Mouse (Mus musculus) limb, embryonic 13.5 days (tissue): ENCODE measurements around the gene Fam135a. TPM values are rescaled to one million over a fixed set of nuclear protein-coding genes. Genes with fewer than 3 reads are reported as not detected.
A peak's percentile ranks its signal among the peaks of the same experiment; 100 is the strongest.

ENCODE experiments used
- ATAC-seq: fragments of 200-750 bp; cut with Nextera tagmentation; 2 replicates; pipeline ENCODE4 v1.8.0; 2017; ENCODE audit warnings: low read depth, moderate number of reproducible peaks, moderate TSS enrichment; ENCODE audit not compliant: low FRiP score
- H3K27ac ChIP-seq: fragments of 300-500 bp; sonication (generic); 2 replicates; pipeline ENCODE4 v1.5.1; 2015; ENCODE audit warnings: inconsistent platforms, mild to moderate bottlenecking, moderate library complexity
- H3K27me3 ChIP-seq: fragments of 300-500 bp; sonication (generic); 2 replicates; pipeline ENCODE4 v1.6.1; 2015; ENCODE audit warnings: mild to moderate bottlenecking, inconsistent platforms
- H3K36me3 ChIP-seq: fragments of 300-500 bp; sonication (generic); 2 replicates; pipeline ENCODE4 v1.6.1; 2015; ENCODE audit warnings: inconsistent platforms, mild to moderate bottlenecking, moderate library complexity
- H3K4me1 ChIP-seq: fragments of 300-500 bp; sonication (generic); 2 replicates; pipeline ENCODE4 v1.6.1; 2015; ENCODE audit warnings: inconsistent platforms
- H3K4me2 ChIP-seq: fragments of 300-500 bp; sonication (generic); replicated peaks from 2 replicates; pipeline ENCODE4 v1.6.1; 2015; ENCODE audit warnings: inconsistent platforms, mild to moderate bottlenecking, moderate library complexity
- H3K4me3 ChIP-seq: fragments of 300-500 bp; sonication (generic); 2 replicates; pipeline ENCODE4 v1.5.1; 2015; ENCODE audit warnings: moderate library complexity, mild to moderate bottlenecking, inconsistent platforms
- H3K9ac ChIP-seq: fragments of 300-500 bp; sonication (generic); 2 replicates; pipeline ENCODE4 v1.6.1; 2015; ENCODE audit warnings: mild to moderate bottlenecking, inconsistent platforms
- H3K9me3 ChIP-seq: fragments of 300-500 bp; sonication (generic); 2 replicates; pipeline ENCODE4 v1.6.1; 2016; ENCODE audit warnings: inconsistent platforms
- WGBS: fragments of 180-500 bp; shearing (Covaris S2); methylation state at CpG from one replicate; pipeline ENCODE4 v1.1.7; 2015; 5-methylcytosine and 5-hydroxymethylcytosine counted together
- polyA plus RNA-seq: library from polyadenylated mRNA; unstranded; fragments of >200 nt; fragmentation: Nextera tagmentation; extraction: Ambion mirVana; gene quantifications from 2 replicates; pipeline ENCODE4 v1.2.1, GENCODE M21; 2015

Gene Fam135a
- polyA plus RNA-seq, 1 experiment from 2014 or later, result 44.3 TPM

GRCm38 (mm10) chr1:24102579-24103149 lies 2.5 kb upstream of the Fam135a start:
- ATAC-seq, result no peak
- Histone ChIP-seq H3K4me2 (no peak overlapping the region), H3K27ac (no peak overlapping the region), H3K27me3 (no peaks in the 10 kb centered on the region), H3K36me3 (no peaks in the 10 kb centered on the region), H3K4me1 (peaks cover 10% of the 10 kb centered on the region), H3K4me3 (no peak overlapping the region), H3K9me3 (no peaks in the 10 kb centered on the region), H3K9ac (no peak overlapping the region)
- WGBS, result 53% methylated on average over 10 of the region's 10 CpGs

GRCm38 (mm10) chr1:24100870-24101358 lies 773 bp upstream of the Fam135a start:
- no peaks in the 10 kb centered on the region for H3K36me3 ChIP-seq
- H3K27me3 ChIP-seq, result no peaks in the 10 kb centered on the region
- 53% methylated on average over 6 of the region's 6 CpGs for WGBS
- peak overlapping the region; percentile 70 for H3K4me2 ChIP-seq
- peak overlapping the region; percentile 89 for H3K4me3 ChIP-seq
- H3K9me3 ChIP-seq, result no peaks in the 10 kb centered on the region
- no peak for ATAC-seq
- H3K27ac ChIP-seq, result peak overlapping the region; percentile 40; the same call in 1 of the 2 replicates
- H3K9ac ChIP-seq, result peak overlapping the region; percentile 95
- peaks cover 10% of the 10 kb centered on the region for H3K4me1 ChIP-seq

- no peak; the same call in 1 of the 2 replicates for ATAC-seq
- under 1% methylated on average over 44 of the region's 44 CpGs for WGBS
These were observed 608 bp downstream of the Fam135a start for GRCm38 (mm10) chr1:24099541-24099925.

GRCm38 (mm10) chr1:24097541-24097940 lies 2.6 kb downstream of the Fam135a start:
- no peak overlapping the region for H3K9ac ChIP-seq
- no peak for ATAC-seq
- H3K9me3 ChIP-seq, result no peaks in the 10 kb centered on the region
- H3K27ac ChIP-seq, result no peak overlapping the region
- no peak overlapping the region for H3K4me2 ChIP-seq
- H3K4me1 ChIP-seq, result peaks cover 10% of the 10 kb centered on the region
- H3K36me3 ChIP-seq, result no peaks in the 10 kb centered on the region
- 65% methylated on average over 8 of the region's 8 CpGs for WGBS
- H3K27me3 ChIP-seq, result no peaks in the 10 kb centered on the region
- H3K4me3 ChIP-seq, result no peak overlapping the region

More at GRCm38 (mm10) chr1:24099541-24099925, 608 bp downstream of the Fam135a start:
- Histone ChIP-seq H3K4me2 (peak overlapping the region; percentile 70), H3K4me3 (peak overlapping the region; percentile 89), H3K4me1 (peaks cover 10% of the 10 kb centered on the region), H3K9ac (peak overlapping the region; percentile 95), H3K27me3 (no peaks in the 10 kb centered on the region), H3K27ac (peak overlapping the region; percentile 76), H3K9me3 (no peaks in the 10 kb centered on the region), H3K36me3 (no peaks in the 10 kb centered on the region)

- H3K9ac ChIP-seq, result no peak overlapping the region
- H3K4me2 ChIP-seq, result no peak overlapping the region
- H3K9me3 ChIP-seq, result no peaks in the 10 kb centered on the region
- no peak overlapping the region for H3K4me3 ChIP-seq
- 93% methylated on average over 7 of the region's 7 CpGs for WGBS
- ATAC-seq, result no peak
- H3K4me1 ChIP-seq, result no peaks in the 10 kb centered on the region
- H3K27me3 ChIP-seq, result no peaks in the 10 kb centered on the region
- no peaks in the 10 kb centered on the region for H3K36me3 ChIP-seq
- no peak overlapping the region for H3K27ac ChIP-seq
These were observed 7.7 kb downstream of the Fam135a start for GRCm38 (mm10) chr1:24092414-24092813.

- Histone ChIP-seq H3K27me3 (no peaks in the 10 kb centered on the region), H3K36me3 (no peaks in the 10 kb centered on the region), H3K9ac (no peak overlapping the region), H3K4me3 (no peak overlapping the region), H3K4me2 (no peak overlapping the region), H3K27ac (no peak overlapping the region), H3K9me3 (no peaks in the 10 kb centered on the region), H3K4me1 (no peaks in the 10 kb centered on the region)
- no peak for ATAC-seq
- 89% methylated on average over 2 of the region's 2 CpGs for WGBS
These were observed 9.5 kb downstream of the Fam135a start for GRCm38 (mm10) chr1:24090603-24091002.

- no peak overlapping the region for H3K4me3 ChIP-seq
- no peaks in the 10 kb centered on the region for H3K4me1 ChIP-seq
- no peaks in the 10 kb centered on the region for H3K27me3 ChIP-seq
- no peak overlapping the region for H3K4me2 ChIP-seq
- no peaks in the 10 kb centered on the region for H3K9me3 ChIP-seq
- 84% methylated on average over 5 of the region's 5 CpGs for WGBS
- ATAC-seq, result no peak
- H3K27ac ChIP-seq, result no peak overlapping the region
- H3K9ac ChIP-seq, result no peak overlapping the region
- no peaks in the 10 kb centered on the region for H3K36me3 ChIP-seq
These were observed 10.0 kb downstream of the Fam135a start for GRCm38 (mm10) chr1:24090094-24090493.

- H3K9ac ChIP-seq, result no peak overlapping the region
- 79% methylated on average over 3 of the region's 3 CpGs for WGBS
- H3K9me3 ChIP-seq, result no peaks in the 10 kb centered on the region
- ATAC-seq, result no peak
- peaks cover 7% of the 10 kb centered on the region; the same call in 1 of the 2 replicates for H3K36me3 ChIP-seq
- H3K4me3 ChIP-seq, result no peak overlapping the region
- no peak overlapping the region for H3K4me2 ChIP-seq
- no peaks in the 10 kb centered on the region for H3K4me1 ChIP-seq
- no peaks in the 10 kb centered on the region for H3K27me3 ChIP-seq
- H3K27ac ChIP-seq, result no peak overlapping the region
These were observed 14.0 kb downstream of the Fam135a start for GRCm38 (mm10) chr1:24086176-24086575.

GRCm38 (mm10) chr1:24074396-24074795 lies 25.7 kb downstream of the Fam135a start:
- H3K9me3 ChIP-seq, result no peaks in the 10 kb centered on the region
- no peak overlapping the region for H3K27ac ChIP-seq
- no peak overlapping the region for H3K9ac ChIP-seq
- H3K36me3 ChIP-seq, result peaks cover 8% of the 10 kb centered on the region
- H3K4me3 ChIP-seq, result no peak overlapping the region
- no peaks in the 10 kb centered on the region for H3K27me3 ChIP-seq
- WGBS, result 82% methylated on average over 2 of the region's 2 CpGs
- no peak for ATAC-seq
- no peaks in the 10 kb centered on the region for H3K4me1 ChIP-seq
- H3K4me2 ChIP-seq, result no peak overlapping the region

- 61% methylated on average over 5 of the region's 5 CpGs for WGBS
- Histone ChIP-seq H3K27me3 (no peaks in the 10 kb centered on the region), H3K4me2 (no peak overlapping the region), H3K9ac (no peak overlapping the region), H3K4me1 (no peaks in the 10 kb centered on the region), H3K27ac (no peak overlapping the region), H3K9me3 (no peaks in the 10 kb centered on the region), H3K4me3 (no peak overlapping the region), H3K36me3 (peaks cover 12% of the 10 kb centered on the region)
- no peak for ATAC-seq
These were observed 26.5 kb downstream of the Fam135a start for GRCm38 (mm10) chr1:24073386-24074248.

- ATAC-seq, result no peak
- Histone ChIP-seq H3K27ac (no peak overlapping the region), H3K9ac (no peak overlapping the region), H3K4me1 (no peaks in the 10 kb centered on the region), H3K4me2 (no peak overlapping the region), H3K4me3 (no peak overlapping the region), H3K27me3 (no peaks in the 10 kb centered on the region), H3K36me3 (peaks cover 13% of the 10 kb centered on the region), H3K9me3 (no peaks in the 10 kb centered on the region)
- 88% methylated on average over 7 of the region's 7 CpGs for WGBS
These were observed 31.3 kb downstream of the Fam135a start for GRCm38 (mm10) chr1:24068830-24069229.

- H3K27me3 ChIP-seq, result no peaks in the 10 kb centered on the region
- no peak for ATAC-seq
- no peak overlapping the region for H3K4me2 ChIP-seq
- no peak overlapping the region for H3K27ac ChIP-seq
- H3K4me3 ChIP-seq, result no peak overlapping the region
- H3K4me1 ChIP-seq, result no peaks in the 10 kb centered on the region
- H3K36me3 ChIP-seq, result peaks cover 7% of the 10 kb centered on the region
- H3K9me3 ChIP-seq, result no peaks in the 10 kb centered on the region
- 80% methylated on average over 4 of the region's 4 CpGs for WGBS
- no peak overlapping the region for H3K9ac ChIP-seq
These were observed 33.4 kb downstream of the Fam135a start for GRCm38 (mm10) chr1:24066706-24067105.
